Mouse (Mus musculus) midbrain, postnatal 0 days (tissue): Measurements from ENCODE around the gene Zc3h13. TPM values are rescaled to one million over a fixed set of nuclear protein-coding genes. Genes with fewer than 3 reads are reported as not detected.

Experiments used
- ATAC-seq: fragments of 200-750 bp; cut with Nextera tagmentation; 2 replicates; pipeline ENCODE4 v1.8.0; 2017; ENCODE audit warnings: moderate number of reproducible peaks, mild to moderate bottlenecking, moderate TSS enrichment, moderate library complexity; ENCODE audit not compliant: low FRiP score
- DNase-seq: peaks from one replicate; pipeline ENCODE4 v3.0.0-alpha.2; 2015; ENCODE audit warnings: low spot score
- H3K27ac ChIP-seq: fragments of 300-500 bp; sonication (generic); 2 replicates; pipeline ENCODE4 v1.5.1; 2014; ENCODE audit warnings: low read depth, mild to moderate bottlenecking, low read length, mixed read lengths
- H3K27me3 ChIP-seq: fragments of 300-500 bp; sonication (generic); 2 replicates; pipeline ENCODE4 v1.6.1; 2014; ENCODE audit warnings: low read length, control low read depth, mixed read lengths; ENCODE audit not compliant: insufficient read depth
- H3K36me3 ChIP-seq: fragments of 300-500 bp; sonication (generic); 2 replicates; pipeline ENCODE4 v1.6.1; 2014; ENCODE audit warnings: low read length, control low read depth, mixed read lengths; ENCODE audit not compliant: insufficient read depth
- H3K4me1 ChIP-seq: fragments of 300-500 bp; sonication (generic); 2 replicates; pipeline ENCODE4 v1.6.1; 2014; ENCODE audit warnings: mild to moderate bottlenecking, control low read depth, antibody characterized with exemption, low read length, mixed read lengths; ENCODE audit not compliant: insufficient read depth
- H3K4me2 ChIP-seq: fragments of 300-500 bp; sonication (generic); 2 replicates; pipeline ENCODE4 v1.6.1; 2014; ENCODE audit warnings: low read depth, mild to moderate bottlenecking, low read length, mixed read lengths; ENCODE audit not compliant: poor library complexity, severe bottlenecking
- H3K4me3 ChIP-seq: fragments of 300-500 bp; sonication (generic); 2 replicates; pipeline ENCODE4 v1.5.1; 2014; ENCODE audit warnings: low read depth, mild to moderate bottlenecking, low read length, moderate library complexity
- H3K9ac ChIP-seq: fragments of 300-500 bp; sonication (generic); replicated peaks from 2 replicates; pipeline ENCODE4 v1.6.1; 2014; ENCODE audit warnings: mild to moderate bottlenecking, low read length, moderate library complexity, mixed read lengths; ENCODE audit not compliant: poor library complexity, severe bottlenecking
- H3K9me3 ChIP-seq: fragments of 300-500 bp; sonication (generic); 2 replicates; pipeline ENCODE4 v1.6.1; 2016; ENCODE audit warnings: low read length, control low read depth
- CTCF ChIP-seq: IDR thresholded peaks from 2 replicates; pipeline ENCODE4 v1.5.1; 2016; ENCODE audit warnings: antibody characterized with exemption, mild to moderate bottlenecking
- WGBS: fragments of 180-500 bp; shearing (Covaris S2); extraction: QIAGEN DNeasy Blood & Tissue Kit; methylation state at CpG from one replicate; pipeline ENCODE4 v1.1.7; 2014; 5-methylcytosine and 5-hydroxymethylcytosine counted together
- polyA plus RNA-seq: library from polyadenylated mRNA; unstranded; fragments of >200 nt; fragmentation: Nextera tagmentation; extraction: Ambion mirVana; gene quantifications from 2 replicates; pipeline ENCODE4 v1.2.1, GENCODE M21; 2015
- total RNA-seq: library from RNA; depleted of rRNA; stranded (reverse); fragments of >200 nt; gene quantifications from 2 replicates; pipeline ENCODE4 v1.2.3, GENCODE M21; 2014; rRNA removed

The Zc3h13 gene
- total RNA-seq (15.2 and 19.2 TPM in 2 replicates), polyA plus RNA-seq (37.2 and 51.2 TPM in 2 replicates)

DNA sequence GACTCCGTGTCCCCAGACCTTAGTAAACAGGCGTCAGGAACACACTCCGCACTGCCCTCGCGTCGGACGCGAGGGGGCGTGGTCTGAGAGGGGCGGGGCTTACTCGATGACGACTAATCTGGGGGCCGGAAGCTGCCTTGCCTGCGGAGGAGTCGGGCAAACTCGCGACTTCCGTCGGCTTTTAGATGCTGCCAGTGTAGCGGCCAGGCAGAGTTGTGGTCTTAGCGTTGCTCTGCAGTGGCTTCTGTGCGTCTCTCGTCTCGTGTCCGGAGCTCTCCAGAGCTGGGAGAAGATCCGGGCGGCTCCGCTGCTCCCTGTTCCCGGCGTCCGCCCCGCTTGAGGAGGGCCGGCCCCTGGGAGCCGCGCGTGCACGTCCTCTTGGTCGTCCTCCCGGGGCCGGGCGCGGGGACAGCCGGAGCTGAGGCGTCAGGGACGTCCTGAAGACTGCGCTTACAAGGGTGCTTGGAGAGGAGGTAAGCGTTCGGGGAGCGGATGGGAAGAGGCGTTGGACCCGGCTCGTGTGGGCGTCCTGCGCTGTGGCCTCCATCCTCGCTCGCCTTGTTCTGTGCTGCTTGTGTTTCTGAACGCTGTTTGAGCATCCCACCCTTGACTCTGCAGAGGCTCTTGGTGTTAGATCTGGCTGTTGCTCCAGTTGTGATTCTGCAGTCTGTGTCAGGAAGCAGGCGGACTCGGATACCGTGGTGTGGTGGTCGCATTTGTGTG is at the start of gene Zc3h13:
Gene Zc3h13, plus strand, starts transcription at position 181 of the 723 bp plus-strand sequence.
- no peaks in the 10 kb centered on the region for H3K27me3 ChIP-seq
- ATAC-seq (peak; percentile 99), DNase-seq (peak; percentile 94)
- peak within 1 kb of the TSS; percentile 90 for H3K4me3 ChIP-seq
- TF ChIP-seq CTCF, result peak; percentile 46
- H3K4me2 ChIP-seq, result peak within 1 kb of the TSS; percentile 73
- H3K9me3 ChIP-seq, result no peaks in the 10 kb centered on the region
- peak within 1 kb of the TSS; percentile 87 for H3K27ac ChIP-seq
- WGBS, result 0% methylated on average over 57 of the region's 61 CpGs
- H3K9ac ChIP-seq, result peak within 1 kb of the TSS; percentile 87
- no peaks in the 10 kb centered on the region for H3K4me1 ChIP-seq
- no peaks in the 10 kb centered on the region for H3K36me3 ChIP-seq

DNA sequence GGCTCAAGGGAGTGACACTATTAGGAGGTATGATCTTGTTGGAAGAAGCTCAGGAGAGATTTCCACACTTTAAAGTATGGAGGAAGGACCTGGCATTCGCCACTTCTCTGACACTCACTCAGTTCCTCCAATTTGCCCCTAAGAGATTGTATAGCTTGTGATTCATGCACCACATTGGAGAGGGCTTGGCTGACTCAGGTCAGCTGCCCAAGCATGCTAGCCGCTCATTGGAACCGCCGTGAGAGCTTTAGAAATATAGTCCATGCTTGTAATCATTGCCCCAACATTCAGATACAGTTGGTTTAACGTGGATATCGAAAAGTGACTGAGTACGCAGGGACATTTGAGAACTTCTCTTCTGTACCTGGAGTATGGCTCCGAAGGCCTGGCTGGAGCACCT is 48.6 kb upstream of the Zc3h13 start:
- 64% methylated on average over 8 of the region's 8 CpGs for WGBS
- H3K4me1 ChIP-seq, result 0 out of 2 replicates have a peak, but pooled peaks cover 6% of the 10 kb centered on the region
- no peaks in the 10 kb centered on the region for H3K27me3 ChIP-seq
- ATAC-seq (no peak), DNase-seq (no peak)
- no peak overlapping the region for H3K9ac ChIP-seq
- H3K4me3 ChIP-seq, result no peak overlapping the region
- no peaks in the 10 kb centered on the region for H3K9me3 ChIP-seq
- no peak for TF ChIP-seq CTCF
- H3K27ac ChIP-seq, result no peak overlapping the region
- no peaks in the 10 kb centered on the region for H3K36me3 ChIP-seq
- H3K4me2 ChIP-seq, result peak overlapping the region; percentile 25

DNA sequence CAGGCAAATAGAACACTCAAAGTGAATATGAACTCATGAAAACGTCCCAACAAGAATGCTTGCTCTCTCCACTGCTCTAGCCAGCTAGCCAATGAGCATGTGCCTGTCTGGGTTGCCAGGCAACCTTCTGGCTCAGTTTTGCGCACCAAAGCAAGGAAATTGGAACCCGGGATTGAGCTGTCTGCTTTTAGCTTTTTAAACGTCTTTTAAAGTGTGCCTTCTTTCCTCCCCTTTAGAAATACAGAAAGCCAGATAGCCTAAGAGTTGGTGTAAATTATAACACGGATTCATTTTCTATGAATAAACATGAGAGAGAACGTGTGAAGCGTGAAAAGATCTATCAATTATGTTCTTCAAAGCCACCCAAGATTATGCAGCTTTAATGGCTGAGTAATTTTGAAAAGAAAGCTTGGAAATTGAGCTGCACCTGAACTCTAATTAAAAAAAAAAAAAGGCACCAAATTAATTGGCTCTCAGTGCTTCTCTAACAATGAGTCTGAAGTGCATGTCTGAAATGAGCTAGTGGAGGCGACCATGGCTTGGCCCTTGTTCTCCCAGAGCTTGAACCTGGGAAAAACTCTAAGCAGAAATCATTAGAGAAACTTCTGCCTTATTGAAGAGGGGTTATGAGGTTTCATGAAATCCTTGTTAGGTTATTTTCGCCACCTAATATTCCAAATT is 48.1 kb upstream of the Zc3h13 start:
- 15% methylated on average over 9 of the region's 9 CpGs for WGBS
- Histone ChIP-seq H3K4me1 (0 out of 2 replicates have a peak, but pooled peaks cover 6% of the 10 kb centered on the region), H3K4me2 (peak overlapping the region; percentile 25), H3K9ac (no peak overlapping the region), H3K27ac (no peak overlapping the region), H3K4me3 (no peak overlapping the region), H3K27me3 (no peaks in the 10 kb centered on the region), H3K36me3 (no peaks in the 10 kb centered on the region), H3K9me3 (no peaks in the 10 kb centered on the region)
- ATAC-seq (peak; percentile 71), DNase-seq (peak; percentile 65)
- TF ChIP-seq CTCF, result no peak

DNA sequence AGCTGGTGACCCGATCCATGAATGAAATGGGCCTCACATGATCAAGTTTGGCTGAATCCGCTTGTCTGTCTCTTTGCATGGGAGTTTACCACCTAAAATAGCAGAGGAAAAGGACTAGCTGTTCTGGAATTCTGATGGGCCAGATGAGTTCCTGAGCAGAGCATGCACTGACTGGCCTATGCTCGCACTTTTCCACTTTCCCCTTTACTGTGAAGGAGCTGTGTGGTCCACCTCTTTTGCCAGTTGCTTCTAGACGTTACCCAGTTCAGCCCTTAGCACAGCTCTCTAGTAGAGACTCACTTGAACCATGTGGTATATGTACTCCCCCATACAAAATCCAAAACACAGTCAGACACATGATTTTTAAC is 47.6 kb upstream of the Zc3h13 start:
- Histone ChIP-seq H3K9ac (no peak overlapping the region), H3K4me2 (no peak overlapping the region), H3K9me3 (no peaks in the 10 kb centered on the region), H3K36me3 (no peaks in the 10 kb centered on the region), H3K27ac (no peak overlapping the region), H3K27me3 (no peaks in the 10 kb centered on the region), H3K4me3 (no peak overlapping the region), H3K4me1 (0 out of 2 replicates have a peak, but pooled peaks cover 6% of the 10 kb centered on the region)
- WGBS, result 61% methylated on average over 4 of the region's 4 CpGs
- no peak for ATAC-seq
- no peak for TF ChIP-seq CTCF
- no peak for DNase-seq

DNA sequence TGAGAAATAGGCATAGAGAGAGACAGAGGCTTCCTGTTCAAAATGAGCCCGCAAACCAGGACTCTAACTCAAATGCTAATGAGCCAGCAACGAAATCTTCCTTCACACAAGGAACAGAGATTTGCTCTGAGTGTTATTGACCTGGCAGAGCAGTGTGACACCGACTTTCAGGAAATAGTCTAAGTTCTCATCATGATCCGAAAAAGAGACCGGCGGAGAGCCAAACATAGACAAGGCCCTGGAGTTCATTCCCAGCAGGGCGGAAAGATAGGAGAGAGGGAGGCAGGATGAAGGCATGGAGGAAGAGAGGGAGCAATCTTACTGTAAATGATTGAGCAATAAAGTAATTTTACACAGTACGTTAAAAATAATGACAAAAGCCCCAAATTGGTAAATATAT is 47.1 kb upstream of the Zc3h13 start:
- DNase-seq (no peak), ATAC-seq (no peak)
- no peaks in the 10 kb centered on the region for H3K9me3 ChIP-seq
- 73% methylated on average over 8 of the region's 8 CpGs for WGBS
- H3K4me3 ChIP-seq, result no peak overlapping the region
- no peaks in the 10 kb centered on the region for H3K36me3 ChIP-seq
- H3K27ac ChIP-seq, result no peak overlapping the region
- 0 out of 2 replicates have a peak, but pooled peaks cover 6% of the 10 kb centered on the region for H3K4me1 ChIP-seq
- no peak overlapping the region for H3K4me2 ChIP-seq
- H3K27me3 ChIP-seq, result no peaks in the 10 kb centered on the region
- H3K9ac ChIP-seq, result no peak overlapping the region
- no peak for TF ChIP-seq CTCF
